Mouse (Mus musculus) testis, postnatal 14 days (tissue): Measurements from ENCODE around the gene Fgf23.

Experiments
- DNase-seq: peaks from one replicate; pipeline ENCODE4 v3.0.0; 2021; ENCODE audit warnings: low spot score

Fgf23 gene

GRCm38 (mm10) chr6:127072817-127073216 is at the start of gene Fgf23:
Gene Fgf23 (plus strand): TSS chr6:127072902.
- DNase-seq: no peak

GRCm38 (mm10) chr6:127024836-127025235 is 47.9 kb upstream of the Fgf23 start:
- DNase-seq: no peak

- no peak for DNase-seq
Observed at GRCm38 (mm10) chr6:127034760-127035159, 37.9 kb upstream of the Fgf23 start.

GRCm38 (mm10) chr6:127044909-127045308 is 27.8 kb upstream of the Fgf23 start:
- no peak for DNase-seq

- no peak for DNase-seq
Observed at GRCm38 (mm10) chr6:127050847-127051246, 21.9 kb upstream of the Fgf23 start.

GRCm38 (mm10) chr6:127056990-127057588 is 15.6 kb upstream of the Fgf23 start:
- no peak for DNase-seq

- DNase-seq: no peak
Observed at GRCm38 (mm10) chr6:127059975-127060374, 12.7 kb upstream of the Fgf23 start.

- no peak for DNase-seq
Observed at GRCm38 (mm10) chr6:127063915-127064314, 8.8 kb upstream of the Fgf23 start.

- no peak for DNase-seq
Observed at GRCm38 (mm10) chr6:127064815-127065214, 7.9 kb upstream of the Fgf23 start.

- DNase-seq: peak; percentile 27
Observed at GRCm38 (mm10) chr6:127079867-127080731, 7.4 kb downstream of the Fgf23 start.

GRCm38 (mm10) chr6:127081820-127082219 is 9.1 kb downstream of the Fgf23 start:
- DNase-seq: no peak

GRCm38 (mm10) chr6:127086739-127087138 is 14.0 kb downstream of the Fgf23 start:
- DNase-seq: no peak

GRCm38 (mm10) chr6:127094565-127094964 is 21.9 kb downstream of the Fgf23 start:
- no peak for DNase-seq

GRCm38 (mm10) chr6:127103506-127104275 is 31.0 kb downstream of the Fgf23 start:
- DNase-seq: no peak

GRCm38 (mm10) chr6:127104396-127105029 is 31.8 kb downstream of the Fgf23 start:
- DNase-seq: no peak

- DNase-seq: no peak
Observed at GRCm38 (mm10) chr6:127105107-127105506, 32.4 kb downstream of the Fgf23 start.

GRCm38 (mm10) chr6:127106189-127106588 is 33.5 kb downstream of the Fgf23 start:
- no peak for DNase-seq

- DNase-seq: no peak
Observed at GRCm38 (mm10) chr6:127106726-127107125, 34.0 kb downstream of the Fgf23 start.

GRCm38 (mm10) chr6:127107413-127107812 is 34.7 kb downstream of the Fgf23 start:
- DNase-seq: no peak

- DNase-seq: no peak
Observed at GRCm38 (mm10) chr6:127108368-127109060, 35.8 kb downstream of the Fgf23 start.

GRCm38 (mm10) chr6:127109402-127109930 is 36.8 kb downstream of the Fgf23 start, which contains the start of gene Tigar:
Gene Tigar (minus strand): TSS chr6:127109557.
- peak; percentile 92 for DNase-seq
